10 mouse cellular contexts compared by ENCODE assay signal in genomic region chr12:46371747-46372146, GRCm38 (mm10).
DNase-seq lines count a peak whose midpoint lies in the region; ATAC-seq lines count a peak whose summit lies in the region.
"Had no signal": no experiment of that assay in that cellular context is flagged by ENCODE, and none has a peak within 500 bp of the region (broad histone marks: within the 10 kb centered on the region; RNA-seq: fewer than 3 reads in every experiment).

No protein-coding gene starts in this region.

- peak; percentile 77; the same call in 1 of the 2 replicates for ATAC-seq in hindbrain, embryonic 14.5 days (ENCODE audit: low FRiP score)
- no peak for ATAC-seq in activated CD4-positive, CD25-positive, alpha-beta regulatory T cell, adult 4 months

- peaks cover 12% of the 10 kb centered on the region for H3K4me1 ChIP-seq in hindbrain, embryonic 14.5 days (replicated peaks; ENCODE audit: control insufficient read depth, insufficient read depth, low read length)
- H3K4me1 ChIP-seq: liver, embryonic 15.5 days had no signal

- H3K9me3 ChIP-seq in hindbrain, embryonic 14.5 days (ENCODE audit: control insufficient read depth, low read length) = no peaks in the 10 kb centered on the region
- H3K9me3 ChIP-seq: liver, embryonic 15.5 days had no signal

- no peaks in the 10 kb centered on the region for H3K27me3 ChIP-seq in hindbrain, embryonic 14.5 days (ENCODE audit: control insufficient read depth, insufficient read depth, low read length)
- H3K27me3 ChIP-seq: liver, embryonic 15.5 days had no signal

- H3K27ac ChIP-seq in hindbrain, embryonic 14.5 days = peak overlapping the region; percentile 14; the same call in 1 of the 2 replicates
- H3K27ac ChIP-seq: liver, embryonic 15.5 days had no signal

- H3K4me3 ChIP-seq in hindbrain, embryonic 14.5 days (replicated peaks; ENCODE audit: low read length) = no peak overlapping the region
- H3K4me3 ChIP-seq: liver, embryonic 15.5 days had no signal

- H3K36me3 ChIP-seq in hindbrain, embryonic 14.5 days (replicated peaks; ENCODE audit: control insufficient read depth, insufficient read depth) = no peaks in the 10 kb centered on the region
- H3K36me3 ChIP-seq: liver, embryonic 15.5 days had no signal

- H3K4me2 ChIP-seq in hindbrain, embryonic 14.5 days (replicated peaks) = no peak overlapping the region
- H3K4me2 ChIP-seq: liver, embryonic 15.5 days had no signal

- peak; percentile 7 for DNase-seq in adrenal gland, postnatal 10 days
- DNase-seq in adrenal gland, postnatal 36 days = no peak
- DNase-seq in right cerebral cortex, postnatal 10 days (ENCODE audit: low spot score in 2 of 2) = peak; percentile 56 to 73
- DNase-seq in right cerebral cortex, adult 2 months (ENCODE audit: low spot score in 2 of 2) = no peak
- peak; percentile 70 for DNase-seq in hindbrain, embryonic 14.5 days (ENCODE audit: low spot score)
- DNase-seq in right cerebral cortex, postnatal 14 days = peak; percentile 28
- DNase-seq in embryo, embryonic 9.5 days (ENCODE audit: extremely low spot score) = no peak
- DNase-seq: heart, postnatal 36 days had no signal

- 28% methylated on average over 3 of the region's 3 CpGs for WGBS in hindbrain, embryonic 14.5 days

- no peak overlapping the region for H3K9ac ChIP-seq in hindbrain, embryonic 14.5 days
- H3K9ac ChIP-seq: liver, embryonic 15.5 days had no signal

Comparison
In these comparisons a context has a peak if more than half of its experiments do, and no peak if none do; other contexts are left out.
1. DNase-seq: peak in adrenal gland, postnatal 10 days (single experiment), right cerebral cortex, postnatal 10 days (2 of 2), hindbrain, embryonic 14.5 days (single experiment) and right cerebral cortex, postnatal 14 days (single experiment); none in adrenal gland, postnatal 36 days (0 of 2), right cerebral cortex, adult 2 months (0 of 2) and embryo, embryonic 9.5 days (single experiment).